Mouse (Mus musculus) layer of hippocampus, adult 2 months (tissue): ENCODE results near the gene Smurf1. TPM values are rescaled to one million over a fixed set of nuclear protein-coding genes. Genes with fewer than 3 reads are reported as not detected.

Experiments
- DNase-seq, 2 experiments: peaks; one replicate each; pipeline ENCODE4 v3.0.0; 2022; ENCODE audit warnings: low spot score in 2 of 2
- H3K27ac ChIP-seq: fragments of 200-600 bp; 2 replicates; pipeline ENCODE4 v1.8.1; 2022
- H3K4me3 ChIP-seq: fragments of 200-600 bp; 2 replicates; pipeline ENCODE4 v1.8.1; 2022; ENCODE audit warnings: mild to moderate bottlenecking
- CTCF ChIP-seq: fragments of 200-600 bp; conservative IDR thresholded peaks from 2 replicates; pipeline ENCODE4 v1.8.1; 2022; ENCODE audit warnings: antibody characterized with exemption, mild to moderate bottlenecking, moderate library complexity
- total RNA-seq, 2 experiments: library from RNA; stranded (reverse); gene quantifications; 2 replicates each; pipeline ENCODE4 v1.2.3; 2021

The Smurf1 gene
- total RNA-seq, 2 experiments from 2014 or later = 29.2 to 30.5 TPM

- DNase-seq = no peak
- H3K27ac ChIP-seq = no peak overlapping the region
- H3K4me3 ChIP-seq = no peak overlapping the region
- no peak for TF ChIP-seq CTCF
Measured at GRCm38 (mm10) chr5:144870782-144871181, 94.9 kb downstream of the Smurf1 start.

DNA sequence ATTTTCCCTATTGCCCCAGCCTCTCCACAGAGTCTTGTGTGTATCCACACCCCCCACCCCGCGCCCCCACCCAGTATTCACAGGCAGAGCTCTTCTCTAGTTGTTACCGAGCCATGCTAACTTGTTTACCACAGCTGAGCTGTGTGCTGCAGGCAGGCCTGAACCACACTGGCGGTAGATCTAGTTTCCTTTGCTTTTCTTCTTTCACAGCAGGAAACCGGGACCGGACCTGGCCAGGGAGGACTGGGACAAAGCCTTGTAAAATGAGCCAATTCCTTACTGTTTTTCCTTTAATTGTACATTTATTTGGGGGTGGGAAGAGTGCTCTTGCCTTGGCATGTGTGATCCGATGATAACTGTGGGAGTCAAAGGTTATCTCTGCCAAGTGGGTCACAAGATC is 96.2 kb downstream of the Smurf1 start:
- DNase-seq = no peak
- no peak overlapping the region for H3K27ac ChIP-seq
- H3K4me3 ChIP-seq = no peak overlapping the region
- TF ChIP-seq CTCF = no peak

- DNase-seq = no peak
Measured at GRCm38 (mm10) chr5:144866923-144867322, 98.7 kb downstream of the Smurf1 start.

GRCm38 (mm10) chr5:144860913-144861312 is 104.7 kb downstream of the Smurf1 start:
- peak in 1 of 2 experiments; percentile 29 for DNase-seq
- TF ChIP-seq CTCF = no peak
- H3K4me3 ChIP-seq = no peak overlapping the region
- no peak overlapping the region for H3K27ac ChIP-seq

More at GRCm38 (mm10) chr5:144866923-144867322, 98.7 kb downstream of the Smurf1 start:
- TF ChIP-seq CTCF = peak; percentile 72
- H3K4me3 ChIP-seq = no peak overlapping the region
- no peak overlapping the region for H3K27ac ChIP-seq

- DNase-seq = no peak
- no peak overlapping the region for H3K4me3 ChIP-seq
- no peak overlapping the region for H3K27ac ChIP-seq
- TF ChIP-seq CTCF = no peak
Measured at GRCm38 (mm10) chr5:144859284-144859683, 106.4 kb downstream of the Smurf1 start.

- no peak for DNase-seq
- H3K4me3 ChIP-seq = no peak overlapping the region
- TF ChIP-seq CTCF = no peak
- H3K27ac ChIP-seq = no peak overlapping the region
Measured at GRCm38 (mm10) chr5:144858527-144858926, 107.1 kb downstream of the Smurf1 start.

GRCm38 (mm10) chr5:144855936-144856335 is 109.7 kb downstream of the Smurf1 start:
- H3K27ac ChIP-seq = no peak overlapping the region
- DNase-seq = no peak
- H3K4me3 ChIP-seq = no peak overlapping the region
- TF ChIP-seq CTCF = 0 out of 2 replicates have a peak, but pooled peaks have one; percentile 3

- DNase-seq = no peak
- Histone ChIP-seq H3K4me3 (no peak overlapping the region), H3K27ac (no peak overlapping the region)
- TF ChIP-seq CTCF = peak; percentile 49
Measured at GRCm38 (mm10) chr5:144853931-144854330, 111.7 kb downstream of the Smurf1 start.

DNA sequence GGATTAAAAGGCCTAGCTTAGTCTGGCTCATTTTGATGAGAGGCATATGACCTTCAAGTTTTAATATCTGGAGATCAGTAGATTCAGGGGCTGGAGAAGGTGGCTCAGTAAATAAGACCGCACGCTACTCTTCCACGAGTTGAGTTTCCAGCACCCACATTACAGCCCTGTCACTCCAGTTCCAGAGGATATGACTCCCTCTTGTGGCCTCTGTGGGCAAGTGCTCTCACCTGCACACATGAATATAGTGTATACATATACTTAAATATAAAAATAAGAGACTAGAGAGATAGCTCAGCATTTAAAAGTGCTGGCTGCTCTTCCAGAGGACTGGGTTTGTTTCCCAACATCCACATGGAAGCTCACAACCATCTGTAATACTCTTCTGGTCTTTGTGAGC is 113.8 kb downstream of the Smurf1 start:
- DNase-seq = no peak
- H3K4me3 ChIP-seq = no peak overlapping the region
- TF ChIP-seq CTCF = peak; percentile 59
- no peak overlapping the region for H3K27ac ChIP-seq

DNA sequence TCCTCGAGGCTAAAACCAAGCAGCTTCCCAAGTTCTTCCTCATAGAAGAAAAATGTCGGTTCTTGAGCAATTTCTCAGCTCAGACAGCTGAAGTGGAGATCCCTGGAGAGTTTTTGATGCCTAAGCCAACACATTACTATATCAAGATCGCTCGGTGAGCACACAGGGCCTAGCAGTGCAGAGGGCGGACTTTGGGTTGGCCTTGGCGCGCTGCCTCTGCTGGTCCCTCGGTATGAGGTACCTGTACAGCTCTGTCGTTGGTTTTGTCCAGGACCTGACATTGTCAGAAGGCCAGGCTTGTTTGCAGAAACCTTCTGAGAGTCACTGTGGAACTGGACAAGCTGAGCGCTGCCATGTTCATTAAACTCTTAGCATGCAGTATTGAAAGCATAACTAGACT is 115.7 kb downstream of the Smurf1 start:
- H3K27ac ChIP-seq = no peak overlapping the region
- no peak for DNase-seq
- H3K4me3 ChIP-seq = no peak overlapping the region
- no peak for TF ChIP-seq CTCF

- H3K27ac ChIP-seq = no peak overlapping the region
- TF ChIP-seq CTCF = no peak
- no peak overlapping the region for H3K4me3 ChIP-seq
- no peak for DNase-seq
Measured at GRCm38 (mm10) chr5:144848735-144849134, 116.9 kb downstream of the Smurf1 start.

DNA sequence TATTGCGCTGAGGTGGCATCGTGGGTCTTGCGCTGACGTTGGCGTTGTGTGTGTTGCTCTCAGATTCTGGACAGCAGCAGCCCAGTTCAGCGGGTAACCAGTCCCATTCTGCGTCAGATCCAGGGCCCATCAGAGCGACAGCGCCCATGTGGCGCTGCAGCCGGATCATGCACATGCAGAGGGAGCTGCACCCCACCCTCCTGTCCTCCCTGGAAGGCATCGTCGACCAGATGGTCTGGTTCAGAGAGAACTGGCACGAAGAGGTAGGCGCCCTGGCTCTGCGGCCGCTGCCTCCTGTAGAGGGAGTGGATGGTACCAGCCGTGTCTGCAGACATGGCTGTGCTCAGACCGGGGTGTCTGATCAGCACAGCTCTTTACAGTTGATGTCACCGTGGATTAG is 120.3 kb downstream of the Smurf1 start:
- H3K4me3 ChIP-seq = no peak overlapping the region
- H3K27ac ChIP-seq = no peak overlapping the region; the same call in 1 of the 2 replicates
- TF ChIP-seq CTCF = no peak
- peak in 1 of 2 experiments; percentile 30 for DNase-seq

GRCm38 (mm10) chr5:144836100-144836499 is 129.5 kb downstream of the Smurf1 start:
- Histone ChIP-seq H3K27ac (no peak overlapping the region), H3K4me3 (no peak overlapping the region)
- peak in 1 of 2 experiments; percentile 42 for DNase-seq
- TF ChIP-seq CTCF = peak; percentile 67

GRCm38 (mm10) chr5:144831840-144832469 is 133.7 kb downstream of the Smurf1 start:
- Histone ChIP-seq H3K27ac (no peak overlapping the region), H3K4me3 (no peak overlapping the region)
- no peak for DNase-seq
- no peak for TF ChIP-seq CTCF
